Mouse (Mus musculus) hindbrain, embryonic 10.5 days (tissue): ENCODE measurements around the gene Rtl6. TPM values are rescaled to one million over a fixed set of nuclear protein-coding genes. Genes with fewer than 3 reads are reported as not detected.

Experiments
- DNase-seq: peaks from one replicate; pipeline ENCODE4 v3.0.0-alpha.2; 2017; ENCODE audit warnings: low spot score
- H3K27ac ChIP-seq: fragments of 300-500 bp; sonication (generic); 2 replicates; pipeline ENCODE4 v1.5.1; 2016; ENCODE audit warnings: mild to moderate bottlenecking, moderate library complexity
- H3K27me3 ChIP-seq: fragments of 300-500 bp; sonication (generic); 2 replicates; pipeline ENCODE4 v1.6.1; 2016; ENCODE audit warnings: mild to moderate bottlenecking; ENCODE audit not compliant: poor library complexity, insufficient read depth, severe bottlenecking
- H3K36me3 ChIP-seq: fragments of 300-500 bp; sonication (generic); 2 replicates; pipeline ENCODE4 v1.6.1; 2016; ENCODE audit warnings: mild to moderate bottlenecking, moderate library complexity
- H3K4me1 ChIP-seq: fragments of 300-500 bp; sonication (generic); replicated peaks from 2 replicates; pipeline ENCODE4 v1.6.1; 2016; ENCODE audit warnings: mild to moderate bottlenecking
- H3K4me3 ChIP-seq: fragments of 300-500 bp; sonication (generic); 2 replicates; pipeline ENCODE4 v1.5.1; 2016; ENCODE audit warnings: mild to moderate bottlenecking, moderate library complexity
- H3K9me3 ChIP-seq: fragments of 300-500 bp; sonication (generic); 2 replicates; pipeline ENCODE4 v1.6.1; 2016; ENCODE audit warnings: mild to moderate bottlenecking, moderate library complexity
- WGBS: fragments of 180-500 bp; shearing (Covaris S2); methylation state at CpG from one replicate; pipeline ENCODE4 v1.1.7; 2016; 5-methylcytosine and 5-hydroxymethylcytosine counted together
- polyA plus RNA-seq: library from polyadenylated mRNA; unstranded; fragments of >200 nt; fragmentation: Nextera tagmentation; extraction: Ambion mirVana; gene quantifications from 2 replicates; pipeline ENCODE4 v1.2.1, GENCODE M21; 2016

Gene Rtl6
- polyA plus RNA-seq, 1 experiment from 2014 or later = 38.2 TPM

DNA sequence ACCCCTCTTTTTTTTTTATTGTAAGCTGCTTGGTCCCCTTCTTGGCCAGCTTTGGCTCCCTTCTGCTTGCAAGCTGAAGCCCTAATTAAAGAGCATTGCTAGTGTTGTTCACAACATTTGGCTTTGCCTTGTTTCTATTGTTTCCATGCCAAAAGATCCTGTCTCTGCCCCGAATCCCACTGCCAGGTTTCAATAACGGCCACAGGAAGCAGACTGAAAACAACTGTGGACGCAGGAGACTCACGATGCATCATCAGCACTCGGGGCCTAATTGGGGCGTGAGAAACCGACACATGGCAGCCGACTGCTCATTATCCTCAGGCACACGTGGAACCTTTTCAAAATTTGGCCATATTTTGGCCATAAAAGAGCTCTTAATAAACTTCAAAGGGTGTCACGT lies 26.1 kb downstream of the Rtl6 start:
- Histone ChIP-seq H3K4me1 (peaks cover 30% of the 10 kb centered on the region), H3K27me3 (no peaks in the 10 kb centered on the region; the same call in 1 of the 2 replicates), H3K36me3 (no peaks in the 10 kb centered on the region), H3K4me3 (no peak overlapping the region), H3K9me3 (peaks cover 13% of the 10 kb centered on the region; the same call in 1 of the 2 replicates), H3K27ac (no peak overlapping the region)
- 68% methylated on average over 10 of the region's 10 CpGs for WGBS
- DNase-seq = no peak

DNA sequence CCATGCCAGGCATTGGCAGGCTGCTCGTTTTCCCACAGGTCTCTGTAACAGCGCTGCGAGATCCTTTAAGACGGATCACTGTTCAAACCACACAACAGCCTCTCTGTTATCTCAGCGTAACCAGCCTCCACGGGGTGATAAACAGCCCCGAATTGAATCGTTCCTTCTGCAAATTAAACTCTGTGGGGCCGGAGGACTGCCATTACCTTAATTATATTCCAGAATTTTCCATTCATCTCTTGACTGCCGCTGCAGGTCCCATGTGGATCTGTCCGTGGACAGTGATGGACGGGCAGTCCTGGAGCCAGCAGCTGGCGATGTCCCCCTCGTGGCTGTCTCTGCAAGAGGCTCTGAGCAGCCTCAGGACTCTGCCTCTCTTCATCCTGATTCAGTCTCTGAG lies 30.7 kb downstream of the Rtl6 start:
- WGBS = 74% methylated on average over 14 of the region's 14 CpGs
- Histone ChIP-seq H3K27ac (no peak overlapping the region), H3K4me3 (no peak overlapping the region), H3K36me3 (no peaks in the 10 kb centered on the region), H3K4me1 (peaks cover 41% of the 10 kb centered on the region), H3K9me3 (no peaks in the 10 kb centered on the region), H3K27me3 (peaks cover 13% of the 10 kb centered on the region; the same call in 1 of the 2 replicates)
- DNase-seq = peak; percentile 22

GRCm38 (mm10) chr15:84525222-84525883 lies 32.3 kb downstream of the Rtl6 start:
- Histone ChIP-seq H3K27me3 (peaks cover 13% of the 10 kb centered on the region; the same call in 1 of the 2 replicates), H3K4me1 (peaks cover 42% of the 10 kb centered on the region), H3K4me3 (no peak overlapping the region), H3K36me3 (no peaks in the 10 kb centered on the region), H3K9me3 (no peaks in the 10 kb centered on the region), H3K27ac (peak overlapping the region; percentile 53)
- no peak for DNase-seq
- 68% methylated on average over 5 of the region's 5 CpGs for WGBS

DNA sequence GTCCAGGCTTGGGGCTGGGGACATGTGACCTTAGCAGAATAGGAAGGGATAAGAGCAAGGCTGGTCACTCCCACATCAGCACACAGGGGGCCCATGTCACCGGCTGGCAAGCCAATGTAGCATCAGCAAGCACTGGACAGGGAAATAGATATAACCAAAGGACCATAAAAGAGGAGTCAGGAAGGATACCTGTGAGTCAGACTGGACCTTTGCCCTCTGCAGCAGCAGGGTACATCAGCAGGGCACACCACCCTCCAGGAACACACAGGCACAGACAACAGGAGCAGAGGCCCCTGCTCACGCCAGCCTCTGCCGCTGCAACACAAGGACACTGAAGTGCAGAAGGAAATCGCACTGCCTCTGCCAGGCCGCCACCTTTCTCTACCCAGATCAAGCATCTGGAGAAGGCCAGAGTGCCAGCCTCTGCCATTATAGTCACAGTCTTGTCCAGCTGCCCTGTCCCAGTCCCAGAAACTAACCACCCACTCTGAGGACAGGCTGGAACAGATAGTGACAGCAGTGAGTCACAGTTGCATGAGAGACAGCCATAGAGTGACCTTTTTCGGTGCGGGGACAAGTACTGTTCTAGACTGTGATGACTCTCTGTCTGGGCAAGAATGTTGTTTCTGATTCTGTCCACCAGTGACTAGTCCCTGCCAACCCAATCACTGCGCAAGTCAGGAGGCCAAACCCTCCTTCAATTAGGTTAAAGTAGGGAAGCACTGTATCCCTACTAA lies 34.5 kb downstream of the Rtl6 start:
- Histone ChIP-seq H3K4me3 (no peak overlapping the region), H3K27me3 (peaks cover 13% of the 10 kb centered on the region; the same call in 1 of the 2 replicates), H3K27ac (no peak overlapping the region), H3K4me1 (peaks cover 45% of the 10 kb centered on the region), H3K36me3 (no peaks in the 10 kb centered on the region), H3K9me3 (no peaks in the 10 kb centered on the region)
- WGBS = 90% methylated on average over 8 of the region's 8 CpGs
- no peak for DNase-seq

DNA sequence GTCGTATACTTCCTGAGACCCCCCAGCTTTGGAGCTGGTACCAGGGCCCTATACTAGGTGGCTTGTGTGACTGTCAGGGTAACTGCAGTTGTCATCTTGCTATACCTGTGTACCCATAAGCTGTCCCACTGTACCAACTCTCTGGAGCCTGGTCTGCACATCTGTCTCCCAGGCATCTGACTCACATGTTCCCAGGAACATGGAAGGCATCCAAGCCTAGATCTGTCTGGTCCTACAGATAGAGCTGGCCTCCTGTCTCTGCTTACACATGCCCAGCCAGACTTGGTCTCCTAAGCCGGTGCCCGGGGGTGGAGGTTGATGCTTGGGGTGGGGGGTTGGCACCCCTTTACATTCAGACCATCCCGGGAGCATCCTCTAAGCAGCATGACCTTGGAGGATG lies 36.1 kb downstream of the Rtl6 start:
- no peak for DNase-seq
- no peaks in the 10 kb centered on the region for H3K9me3 ChIP-seq
- WGBS = 84% methylated on average over 4 of the region's 4 CpGs
- H3K4me1 ChIP-seq = peaks cover 31% of the 10 kb centered on the region
- peaks cover 20% of the 10 kb centered on the region; the same call in 1 of the 2 replicates for H3K27me3 ChIP-seq
- H3K4me3 ChIP-seq = no peak overlapping the region
- H3K27ac ChIP-seq = 0 out of 2 replicates have a peak overlapping the region, but pooled peaks have one; percentile 6
- no peaks in the 10 kb centered on the region for H3K36me3 ChIP-seq

DNA sequence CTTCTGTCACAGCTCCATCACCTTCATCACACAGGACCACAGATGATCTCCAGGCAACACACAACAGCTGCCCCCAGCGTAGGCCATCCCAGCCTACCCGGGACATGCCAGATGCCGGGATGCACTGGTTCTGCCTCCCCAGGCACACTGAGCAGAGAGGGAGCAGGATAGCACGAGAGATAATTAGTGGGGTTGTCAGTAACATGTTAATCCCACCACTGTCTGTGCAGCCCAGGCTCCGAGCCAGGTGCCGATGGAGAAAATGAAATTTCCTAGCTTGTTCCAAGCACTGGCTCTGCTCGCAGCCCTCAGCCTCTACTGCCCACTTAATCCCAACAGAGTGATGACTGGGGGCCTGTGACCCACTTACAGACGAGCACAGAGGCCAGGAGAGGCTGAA lies 39.1 kb downstream of the Rtl6 start:
- Histone ChIP-seq H3K36me3 (no peaks in the 10 kb centered on the region), H3K4me1 (peaks cover 26% of the 10 kb centered on the region), H3K4me3 (no peak overlapping the region), H3K27ac (peak overlapping the region; percentile 12; the same call in 1 of the 2 replicates), H3K27me3 (peaks cover 15% of the 10 kb centered on the region; the same call in 1 of the 2 replicates), H3K9me3 (no peaks in the 10 kb centered on the region)
- WGBS = 72% methylated on average over 8 of the region's 8 CpGs
- no peak for DNase-seq

- peaks cover 27% of the 10 kb centered on the region for H3K27me3 ChIP-seq
- 56% methylated on average over 5 of the region's 5 CpGs for WGBS
- no peaks in the 10 kb centered on the region for H3K36me3 ChIP-seq
- no peak overlapping the region for H3K27ac ChIP-seq
- DNase-seq = peak; percentile 16
- peaks cover 56% of the 10 kb centered on the region for H3K4me1 ChIP-seq
- no peak overlapping the region for H3K4me3 ChIP-seq
- H3K9me3 ChIP-seq = 0 out of 2 replicates have a peak, but pooled peaks cover 4% of the 10 kb centered on the region
Observed at GRCm38 (mm10) chr15:84512626-84513296, 44.9 kb downstream of the Rtl6 start.

DNA sequence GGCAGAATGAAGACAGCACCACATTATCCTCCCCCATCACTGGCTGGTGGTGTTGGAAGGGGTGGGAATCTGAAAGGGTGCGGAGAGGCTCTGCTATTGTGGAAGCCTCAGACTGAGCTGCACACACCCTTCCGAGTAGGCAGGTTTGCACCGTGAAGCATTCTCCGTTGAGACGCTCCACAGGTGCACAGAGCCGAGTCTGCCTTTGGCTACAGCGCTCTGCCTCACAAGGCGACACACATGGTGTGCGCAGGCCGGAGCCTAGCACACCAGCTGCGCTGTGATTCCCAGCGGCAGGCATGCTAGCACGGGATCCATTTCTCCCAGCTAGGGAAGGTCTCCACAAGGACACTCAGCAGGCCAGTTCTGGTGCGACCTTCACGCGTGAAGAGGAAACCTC lies 47.6 kb downstream of the Rtl6 start:
- Histone ChIP-seq H3K27me3 (peaks cover 20% of the 10 kb centered on the region; the same call in 1 of the 2 replicates), H3K4me3 (no peak overlapping the region), H3K4me1 (peaks cover 64% of the 10 kb centered on the region), H3K27ac (peak overlapping the region; percentile 4; the same call in 1 of the 2 replicates), H3K36me3 (no peaks in the 10 kb centered on the region), H3K9me3 (0 out of 2 replicates have a peak, but pooled peaks cover 4% of the 10 kb centered on the region)
- no peak for DNase-seq
- 70% methylated on average over 16 of the region's 16 CpGs for WGBS

GRCm38 (mm10) chr15:84509161-84509560 lies 48.5 kb downstream of the Rtl6 start:
- WGBS = 66% methylated on average over 5 of the region's 5 CpGs
- H3K27ac ChIP-seq = no peak overlapping the region
- peaks cover 20% of the 10 kb centered on the region; the same call in 1 of the 2 replicates for H3K27me3 ChIP-seq

GRCm38 (mm10) chr15:84506026-84506425 lies 51.6 kb downstream of the Rtl6 start:
- no peak for DNase-seq
- Histone ChIP-seq H3K36me3 (no peaks in the 10 kb centered on the region), H3K4me1 (peaks cover 56% of the 10 kb centered on the region), H3K4me3 (no peak overlapping the region), H3K27me3 (peaks cover 20% of the 10 kb centered on the region; the same call in 1 of the 2 replicates), H3K27ac (no peak overlapping the region), H3K9me3 (0 out of 2 replicates have a peak, but pooled peaks cover under 1% of the 10 kb centered on the region)
- WGBS = 72% methylated on average over 10 of the region's 10 CpGs

More at GRCm38 (mm10) chr15:84509161-84509560, 48.5 kb downstream of the Rtl6 start:
- no peak overlapping the region for H3K4me3 ChIP-seq
- no peaks in the 10 kb centered on the region for H3K36me3 ChIP-seq
- DNase-seq = no peak
- peaks cover 72% of the 10 kb centered on the region for H3K4me1 ChIP-seq
- 0 out of 2 replicates have a peak, but pooled peaks cover 4% of the 10 kb centered on the region for H3K9me3 ChIP-seq

- 53% methylated on average over 7 of the region's 7 CpGs for WGBS
- Histone ChIP-seq H3K4me1 (peaks cover 54% of the 10 kb centered on the region), H3K36me3 (no peaks in the 10 kb centered on the region), H3K9me3 (no peaks in the 10 kb centered on the region), H3K4me3 (no peak overlapping the region), H3K27ac (peak overlapping the region; percentile 57; the same call in 1 of the 2 replicates), H3K27me3 (peaks cover 13% of the 10 kb centered on the region; the same call in 1 of the 2 replicates)
- no peak for DNase-seq
Observed at GRCm38 (mm10) chr15:84504895-84505294, 52.7 kb downstream of the Rtl6 start.
